Mouse (Mus musculus): ENCODE measurements around the gene Grik4.

- no peak for TF ChIP-seq KAT2A (IDR thresholded peaks at IDR 0.05; ENCODE audit: insufficient replicate concordance, low read length)
- TF ChIP-seq HCFC1 (IDR thresholded peaks at IDR 0.05; ENCODE audit: low read depth, low read length) = no peak
- no peak for TF ChIP-seq SIN3A (IDR thresholded peaks at IDR 0.05; ENCODE audit: low read length)
- TF ChIP-seq CTCF (conservative IDR thresholded peaks at IDR 0.05 in 1 of 2, IDR thresholded peaks at IDR 0.05 in 1 of 2; ENCODE audit: low read depth in 2 of 2, low read length in 2 of 2) = no peak
- TF ChIP-seq UBTF (IDR thresholded peaks at IDR 0.05; ENCODE audit: low read depth, low read length) = no peak
- TF ChIP-seq POLR2A (IDR thresholded peaks at IDR 0.05; ENCODE audit: low read depth, low read length) = no peak
- no peak for TF ChIP-seq PAX5 (IDR thresholded peaks at IDR 0.05; ENCODE audit: low read length)
- no peak for TF ChIP-seq ELF1 (IDR thresholded peaks at IDR 0.05; ENCODE audit: low read depth, low read length)
- no peak for TF ChIP-seq EP300 (IDR thresholded peaks at IDR 0.05; ENCODE audit: low read length)
- no peak for TF ChIP-seq USF1 (IDR thresholded peaks at IDR 0.05; ENCODE audit: low read depth, low read length)
- no peak for TF ChIP-seq TBP (conservative IDR thresholded peaks at IDR 0.05; ENCODE audit: low read depth, low read length)
- TF ChIP-seq E2F4 (IDR thresholded peaks at IDR 0.05; ENCODE audit: insufficient replicate concordance, low read depth, low read length) = no peak
- TF ChIP-seq ETS1 (conservative IDR thresholded peaks at IDR 0.05; ENCODE audit: low read depth, low read length) = no peak
These were observed 207.5 kb downstream of the Grik4 start for GRCm38 (mm10) chr9:42736697-42737335.

Measured in CH12.LX (cell line).